Mouse (Mus musculus) embryo, embryonic 10.5 days (tissue): ENCODE results near the gene Bpifa5.

Experiments used
- DNase-seq: peaks from one replicate; pipeline ENCODE4 v3.0.0-alpha.2; 2015; ENCODE audit warnings: low spot score

The Bpifa5 gene

DNA sequence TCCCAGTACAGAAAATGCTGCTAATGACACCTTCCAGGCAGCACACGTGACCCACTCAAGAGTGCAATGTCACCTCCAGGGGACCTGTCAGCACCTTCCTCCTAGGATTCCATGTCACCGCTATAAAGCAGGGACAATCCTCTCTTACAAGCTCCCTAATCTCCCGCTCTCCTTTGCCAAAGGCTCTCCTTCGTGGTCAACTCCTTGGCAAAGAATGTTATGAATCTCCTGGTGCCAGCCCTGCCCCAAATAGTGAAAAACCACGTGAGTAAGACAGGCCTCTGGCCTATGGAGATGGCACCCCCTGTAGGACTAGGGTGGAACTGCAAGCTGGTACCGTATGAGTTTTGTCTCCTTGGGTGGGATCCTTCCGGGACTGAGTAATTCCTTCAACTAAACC, 44.5 kb downstream of the Bpifa5 start:
- DNase-seq, result peak; percentile 40

DNA sequence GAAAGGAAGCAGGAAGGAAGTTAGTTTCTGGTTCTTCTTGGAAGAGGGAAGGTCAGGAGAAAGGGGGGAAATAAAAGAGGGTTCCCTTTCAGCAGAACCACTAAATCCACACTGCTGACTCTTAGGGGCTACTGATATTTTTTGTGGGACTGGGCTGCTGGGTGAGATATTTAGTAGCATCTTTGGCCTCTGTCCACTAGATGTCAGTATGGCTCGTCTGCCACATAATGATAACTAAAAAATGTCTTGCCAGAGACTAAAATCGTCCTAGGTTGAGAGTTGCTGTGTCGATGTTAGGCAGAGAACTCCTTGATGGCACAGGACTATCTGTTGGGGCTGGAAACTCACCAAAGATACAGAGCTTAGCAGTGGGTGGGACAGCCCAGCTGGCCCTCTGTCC, 46.7 kb downstream of the Bpifa5 start:
- peak; percentile 74 for DNase-seq

DNA sequence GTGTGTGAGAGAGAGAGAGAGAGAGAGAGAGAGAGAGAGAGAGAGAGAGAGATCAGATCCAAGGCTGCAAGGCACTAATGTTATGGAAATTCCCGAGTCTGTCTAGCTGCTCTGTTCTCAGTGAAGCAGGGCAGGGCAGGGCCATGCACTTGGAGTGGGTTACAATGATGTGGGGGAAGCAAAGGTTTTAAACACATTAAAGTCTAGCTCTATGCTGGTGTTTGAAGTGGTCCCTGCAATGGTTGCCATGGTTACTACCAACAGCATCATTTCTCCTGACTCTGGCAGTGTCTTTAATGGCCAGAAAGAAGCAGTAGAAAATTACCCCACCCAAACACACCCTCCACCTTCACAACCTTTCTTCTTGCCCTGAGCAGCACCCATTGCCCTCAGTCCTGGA, 48.7 kb downstream of the Bpifa5 start:
- DNase-seq, result no peak

DNA sequence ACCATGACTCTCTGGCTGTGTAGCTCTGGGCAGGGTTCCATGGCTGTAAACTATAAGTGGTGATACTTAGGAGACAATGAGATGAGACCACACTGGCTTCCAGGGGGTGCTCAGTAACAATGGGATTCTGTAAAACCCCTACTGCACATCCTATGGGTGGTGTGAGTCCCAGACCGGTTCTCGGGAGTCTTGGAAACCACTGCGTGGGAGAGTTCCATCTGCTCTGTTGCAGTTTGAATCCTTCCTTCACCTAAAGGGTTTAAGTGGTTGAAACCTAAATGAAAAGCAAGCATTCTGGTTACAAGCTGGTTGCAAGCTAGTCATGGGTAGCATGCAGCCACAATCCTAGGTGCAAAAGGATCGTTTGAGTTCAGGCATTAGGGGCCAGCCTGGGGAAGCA, 49.5 kb downstream of the Bpifa5 start:
- DNase-seq, result no peak

DNA sequence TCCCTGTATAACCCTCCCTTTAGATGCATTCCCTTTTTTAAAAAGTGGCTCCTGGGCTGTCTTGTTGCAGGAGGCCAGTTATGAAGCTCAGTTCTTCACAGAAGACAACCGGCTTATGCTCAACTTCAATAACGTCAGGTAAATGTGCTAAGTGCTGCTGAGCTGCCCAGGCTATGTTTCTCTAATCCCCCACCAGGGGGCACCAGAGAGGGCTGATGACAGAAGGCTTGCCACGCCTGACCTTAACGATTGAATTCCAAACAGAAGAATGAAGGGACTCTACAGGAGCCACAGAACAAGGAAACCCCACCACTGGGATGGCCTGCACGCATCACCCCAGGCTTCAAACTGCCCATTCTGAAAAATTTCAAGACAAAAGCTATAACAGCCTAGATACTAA, 52.8 kb downstream of the Bpifa5 start:
- peak; percentile 89 for DNase-seq
